ENCODE assay signal across 8 mouse cellular contexts in genomic region chr7:35628496-35628895, GRCm38 (mm10). TPM values are rescaled to one million over a fixed set of nuclear protein-coding genes. Genes with fewer than 3 reads are reported as not detected.
DNase-seq lines count a peak whose midpoint lies in the region; ATAC-seq and TF ChIP-seq lines count a peak whose summit lies in the region.

No protein-coding gene starts in this region.

- H3K9ac ChIP-seq in heart, adult 2 months (ENCODE audit: low read depth, low read length), result no peak overlapping the region

- 77% methylated on average over 5 of the region's 5 CpGs for WGBS in heart, adult 2 months
- WGBS in heart, embryonic 10.5 days, result 70% methylated on average over 5 of the region's 5 CpGs

- H3K36me3 ChIP-seq in heart, adult 2 months (ENCODE audit: control insufficient read depth, insufficient read depth, low read length), result no peaks in the 10 kb centered on the region
- peaks cover 87% of the 10 kb centered on the region for H3K36me3 ChIP-seq in heart, embryonic 10.5 days

- no peaks in the 10 kb centered on the region for H3K79me2 ChIP-seq in heart, adult 2 months (replicated peaks; ENCODE audit: control insufficient read depth, insufficient read depth, low read length)

- no peaks in the 10 kb centered on the region for H3K4me1 ChIP-seq in heart, adult 2 months (ENCODE audit: control insufficient read depth, insufficient read depth, low read length)
- no peaks in the 10 kb centered on the region for H3K4me1 ChIP-seq in heart, embryonic 10.5 days

- H3K9me3 ChIP-seq in heart, embryonic 10.5 days, result no peaks in the 10 kb centered on the region

- TF ChIP-seq EP300 in heart, adult 2 months (IDR thresholded peaks at IDR 0.05; ENCODE audit: insufficient read depth, low read depth, low read length), result no peak

- peak; percentile 68 for TF ChIP-seq CTCF in heart, adult 2 months (IDR thresholded peaks at IDR 0.05)

- no peak overlapping the region for H3K27ac ChIP-seq in heart, adult 2 months
- H3K27ac ChIP-seq in heart, embryonic 10.5 days, result no peak overlapping the region

- no peaks in the 10 kb centered on the region for H3K27me3 ChIP-seq in heart, adult 2 months (ENCODE audit: control insufficient read depth, insufficient read depth, low read length)
- H3K27me3 ChIP-seq in heart, embryonic 10.5 days (ENCODE audit: insufficient read depth, poor library complexity, severe bottlenecking), result no peaks in the 10 kb centered on the region

- H3K4me3 ChIP-seq in heart, adult 2 months, result no peak overlapping the region
- no peak overlapping the region for H3K4me3 ChIP-seq in heart, embryonic 10.5 days

- ATAC-seq in common myeloid progenitor, adult 5-6 weeks (replicated peaks; ENCODE audit: low read depth, poor library complexity, severe bottlenecking), result peak; percentile 65; the same call in 1 of the 2 replicates

- intact Hi-C loops in heart, adult 2 months (cut with DNase I), result no loop called here

- TF ChIP-seq POLR2A in heart, adult 2 months (IDR thresholded peaks at IDR 0.05; ENCODE audit: insufficient read depth, low read depth, low read length), result no peak

- no peak for DNase-seq in heart, adult 2 months
- no peak for DNase-seq in heart, embryonic 10.5 days (ENCODE audit: low spot score)
- DNase-seq in right cerebral cortex, postnatal 4 days, result peak; percentile 51
- DNase-seq in right cerebral cortex, postnatal 25 days, result no peak
- peak; percentile 45 for DNase-seq in lung, postnatal 36 days
- DNase-seq in urinary bladder, postnatal 14 days (ENCODE audit: low spot score), result no peak
- DNase-seq in right cerebral cortex, postnatal 10 days (ENCODE audit: low spot score in 2 of 2), result no peak

RNA-seq across cellular contexts. Expression of gene Pdcd5, which starts 18.8 kb away (rescaled TPM):
- 100 to 1,000 TPM; 104 to 118 TPM for total RNA-seq in heart, adult 2 months (2021)
- 36.0 and 48.6 TPM in 2 replicates for polyA plus RNA-seq in heart, adult 2 months (2012; rRNA removed)
- 321 and 332 TPM in 2 replicates for polyA plus RNA-seq in heart, embryonic 10.5 days (2016; fragmentation: Nextera tagmentation; extraction: Ambion mirVana)
- total RNA-seq in common myeloid progenitor, adult 5-6 weeks (2017), result 88.4 and 108 TPM in 2 replicates

RNA-seq across cellular contexts. Expression of gene Ankrd27, which starts 42.5 kb away (rescaled TPM):
- 10 to 100 TPM; 12.5 to 13.7 TPM for total RNA-seq in heart, adult 2 months (2021)
- 10.6 and 13.2 TPM in 2 replicates for polyA plus RNA-seq in heart, adult 2 months (2012; rRNA removed)
- polyA plus RNA-seq in heart, embryonic 10.5 days (2016; fragmentation: Nextera tagmentation; extraction: Ambion mirVana), result 28.3 and 33.0 TPM in 2 replicates
- 42.0 and 50.0 TPM in 2 replicates for total RNA-seq in common myeloid progenitor, adult 5-6 weeks (2017)

RNA-seq across cellular contexts. Expression of gene Rgs9bp, which starts 43.1 kb away (rescaled TPM):
- under 1 TPM; 0.05 TPM for total RNA-seq in heart, adult 2 months (2021)
- polyA plus RNA-seq in heart, adult 2 months (2012; rRNA removed), result 0.06 TPM in 1 of 2 replicates, not detected in the other
- polyA plus RNA-seq in heart, embryonic 10.5 days (2016; fragmentation: Nextera tagmentation; extraction: Ambion mirVana), result 0.90 and 1.4 TPM in 2 replicates
- total RNA-seq in common myeloid progenitor, adult 5-6 weeks (2017), result 1.4 and 2.1 TPM in 2 replicates

Comparison
In these comparisons a context has a peak if more than half of its experiments do, and no peak if none do; other contexts are left out.
1. DNase-seq: peak in right cerebral cortex, postnatal 4 days (single experiment) and lung, postnatal 36 days (single experiment); none in heart, adult 2 months (0 of 2), heart, embryonic 10.5 days (single experiment), right cerebral cortex, postnatal 25 days (single experiment), urinary bladder, postnatal 14 days (single experiment) and right cerebral cortex, postnatal 10 days (0 of 2).